Mouse (Mus musculus) liver, embryonic 14.5 days (tissue): ENCODE data around the gene Ctnnb1.

ENCODE experiments used
- CTCF ChIP-seq: IDR thresholded peaks from 2 replicates; pipeline ENCODE4 v1.5.1; 2016; ENCODE audit warnings: antibody characterized with exemption, low read depth, control low read depth
- EP300 ChIP-seq: IDR thresholded peaks from 2 replicates; pipeline ENCODE4 v1.6.1; 2016; ENCODE audit warnings: antibody characterized with exemption, low read depth

DNA sequence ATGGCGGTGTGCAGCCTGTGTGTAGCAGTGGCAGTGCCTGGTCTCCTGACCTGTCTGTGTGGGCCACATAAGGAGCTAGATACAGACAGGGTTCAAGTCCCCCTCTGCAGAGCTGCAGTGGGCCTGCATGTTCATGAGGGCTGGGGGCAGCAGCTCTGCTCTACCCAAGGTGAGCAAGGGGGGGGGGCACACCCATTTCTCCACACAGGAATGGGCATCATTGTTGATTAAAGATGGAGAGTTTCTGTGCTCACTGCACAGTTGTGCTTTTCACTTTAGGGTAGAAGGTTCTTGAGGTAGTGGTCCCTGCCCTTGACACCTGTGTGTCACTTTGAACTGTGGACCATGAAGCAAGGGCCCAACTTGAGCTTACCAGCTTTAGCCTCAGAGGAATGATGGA, 19.8 kb downstream of the Ctnnb1 start:
- no peak for TF ChIP-seq CTCF
- no peak for TF ChIP-seq EP300
